Mouse (Mus musculus) hindbrain, embryonic 10.5 days (tissue): ENCODE measurements around the gene Gm49368. TPM values are rescaled to one million over a fixed set of nuclear protein-coding genes. Genes with fewer than 3 reads are reported as not detected.
"Not testable (repeated sequence)": the region's sequence is repeated elsewhere in the genome, so short reads cannot be mapped to it uniquely, and the experiment has no call there.

Experiments used
- DNase-seq: peaks from one replicate; pipeline ENCODE4 v3.0.0-alpha.2; 2017; ENCODE audit warnings: low spot score
- H3K27ac ChIP-seq: fragments of 300-500 bp; sonication (generic); 2 replicates; pipeline ENCODE4 v1.5.1; 2016; ENCODE audit warnings: mild to moderate bottlenecking, moderate library complexity
- H3K27me3 ChIP-seq: fragments of 300-500 bp; sonication (generic); 2 replicates; pipeline ENCODE4 v1.6.1; 2016; ENCODE audit warnings: mild to moderate bottlenecking; ENCODE audit not compliant: poor library complexity, insufficient read depth, severe bottlenecking
- H3K36me3 ChIP-seq: fragments of 300-500 bp; sonication (generic); 2 replicates; pipeline ENCODE4 v1.6.1; 2016; ENCODE audit warnings: mild to moderate bottlenecking, moderate library complexity
- H3K4me1 ChIP-seq: fragments of 300-500 bp; sonication (generic); replicated peaks from 2 replicates; pipeline ENCODE4 v1.6.1; 2016; ENCODE audit warnings: mild to moderate bottlenecking
- H3K4me3 ChIP-seq: fragments of 300-500 bp; sonication (generic); 2 replicates; pipeline ENCODE4 v1.5.1; 2016; ENCODE audit warnings: mild to moderate bottlenecking, moderate library complexity
- H3K9me3 ChIP-seq: fragments of 300-500 bp; sonication (generic); 2 replicates; pipeline ENCODE4 v1.6.1; 2016; ENCODE audit warnings: mild to moderate bottlenecking, moderate library complexity
- WGBS: fragments of 180-500 bp; shearing (Covaris S2); methylation state at CpG from one replicate; pipeline ENCODE4 v1.1.7; 2016; 5-methylcytosine and 5-hydroxymethylcytosine counted together
- polyA plus RNA-seq: library from polyadenylated mRNA; unstranded; fragments of >200 nt; fragmentation: Nextera tagmentation; extraction: Ambion mirVana; gene quantifications from 2 replicates; pipeline ENCODE4 v1.2.1, GENCODE M21; 2016

Gene Gm49368
- polyA plus RNA-seq, 1 experiment from 2014 or later, result 0.04 TPM

DNA sequence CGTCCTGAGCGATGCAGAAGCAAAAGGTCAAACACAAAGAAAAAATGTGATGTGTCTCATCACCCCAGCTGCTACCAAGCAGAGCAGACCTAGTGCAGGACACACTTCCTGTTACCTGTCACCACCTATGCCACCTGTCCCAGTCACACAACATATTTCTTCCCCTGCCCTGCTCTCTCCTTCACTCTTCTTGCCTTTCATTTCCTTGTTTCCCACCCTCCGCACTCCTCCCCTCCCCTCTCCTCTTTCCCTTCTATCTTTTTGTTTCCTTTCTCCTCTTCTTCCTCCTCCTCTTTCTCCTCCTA is 29.5 kb upstream of the Gm49368 start:
- Histone ChIP-seq H3K9me3 (no peaks in the 10 kb centered on the region), H3K36me3 (no peaks in the 10 kb centered on the region), H3K27me3 (no peaks in the 10 kb centered on the region), H3K4me3 (no peak overlapping the region), H3K27ac (no peak overlapping the region), H3K4me1 (no peaks in the 10 kb centered on the region)
- no peak for DNase-seq
- WGBS, result 92% methylated on average over 3 of the region's 3 CpGs

GRCm38 (mm10) chr7:128033616-128034015 is 28.9 kb upstream of the Gm49368 start:
- Histone ChIP-seq H3K4me3 (no peak overlapping the region), H3K36me3 (no peaks in the 10 kb centered on the region), H3K27me3 (no peaks in the 10 kb centered on the region), H3K9me3 (no peaks in the 10 kb centered on the region), H3K27ac (no peak overlapping the region), H3K4me1 (no peaks in the 10 kb centered on the region)
- DNase-seq, result no peak
- WGBS, result 95% methylated on average over 4 of the region's 4 CpGs

DNA sequence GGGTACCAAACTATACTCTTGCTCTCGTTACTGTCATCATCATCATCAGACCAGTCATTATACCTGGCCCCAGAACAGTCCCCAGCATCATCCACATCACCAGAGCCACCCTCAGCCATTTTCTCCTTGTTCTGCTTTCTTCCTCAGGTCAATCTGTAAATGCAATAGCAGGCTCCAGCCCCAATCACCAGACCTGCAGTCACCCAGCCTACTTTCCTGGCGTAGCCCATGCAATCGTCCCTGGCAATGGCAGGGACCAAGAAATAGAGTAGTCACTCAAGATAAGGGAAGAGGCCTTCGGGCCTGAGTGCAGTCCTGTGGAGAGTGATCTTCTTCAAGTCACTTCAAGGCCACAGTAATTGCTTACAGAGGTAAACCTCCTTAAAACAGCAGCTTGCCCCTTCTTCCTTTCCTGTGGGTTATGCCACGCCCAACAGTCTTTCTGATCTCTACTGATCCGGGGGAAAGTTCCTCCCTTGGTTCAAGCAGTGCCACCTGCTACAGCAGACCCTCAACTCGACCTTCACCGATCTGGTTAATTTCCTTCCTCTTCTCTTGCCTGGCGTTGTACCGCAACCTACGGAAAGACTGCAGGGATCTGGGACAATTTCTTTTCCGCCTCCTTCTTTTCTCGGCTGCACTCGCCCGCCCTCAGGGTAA is 20.2 kb upstream of the Gm49368 start:
- not testable (repeated sequence) for H3K9me3 ChIP-seq, H3K27ac ChIP-seq, H3K4me1 ChIP-seq, H3K36me3 ChIP-seq, H3K4me3 ChIP-seq, H3K27me3 ChIP-seq, DNase-seq
- WGBS, result 85% methylated on average over 15 of the region's 15 CpGs

DNA sequence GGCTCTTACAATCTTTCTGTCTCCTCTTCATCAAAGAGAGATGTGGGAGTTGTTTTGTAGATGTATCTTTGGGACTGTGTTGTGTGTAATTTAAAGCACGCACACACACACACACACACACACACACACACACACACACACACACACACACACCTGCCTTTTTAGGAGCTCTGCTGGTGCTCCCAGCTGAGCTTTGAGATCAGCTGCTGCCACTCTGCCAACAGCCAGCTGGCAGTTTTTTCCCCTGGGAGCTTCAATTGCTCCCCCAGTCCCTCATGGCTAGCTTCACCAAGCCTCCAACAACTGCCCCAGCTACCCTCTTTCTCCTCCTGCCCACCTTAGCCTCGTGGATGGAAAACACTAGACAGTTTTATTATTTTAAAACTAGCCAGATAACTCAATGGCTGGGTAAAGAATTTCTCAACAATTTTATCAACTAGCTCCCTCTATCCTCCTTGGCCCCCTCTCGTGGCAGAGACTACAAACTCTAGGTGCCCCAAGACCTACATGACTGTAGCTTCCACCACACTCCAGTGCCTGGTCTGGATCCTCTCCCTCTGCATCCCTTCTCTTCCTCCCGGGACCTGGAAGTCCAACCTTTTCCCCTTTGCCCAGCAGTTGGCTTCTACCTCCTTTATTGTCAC is 18.2 kb upstream of the Gm49368 start:
- DNase-seq, result no peak
- Histone ChIP-seq H3K4me1 (no peaks in the 10 kb centered on the region), H3K4me3 (no peak overlapping the region), H3K36me3 (no peaks in the 10 kb centered on the region), H3K27ac (no peak overlapping the region), H3K27me3 (no peaks in the 10 kb centered on the region), H3K9me3 (no peaks in the 10 kb centered on the region)
- 74% methylated on average over 4 of the region's 4 CpGs for WGBS

DNA sequence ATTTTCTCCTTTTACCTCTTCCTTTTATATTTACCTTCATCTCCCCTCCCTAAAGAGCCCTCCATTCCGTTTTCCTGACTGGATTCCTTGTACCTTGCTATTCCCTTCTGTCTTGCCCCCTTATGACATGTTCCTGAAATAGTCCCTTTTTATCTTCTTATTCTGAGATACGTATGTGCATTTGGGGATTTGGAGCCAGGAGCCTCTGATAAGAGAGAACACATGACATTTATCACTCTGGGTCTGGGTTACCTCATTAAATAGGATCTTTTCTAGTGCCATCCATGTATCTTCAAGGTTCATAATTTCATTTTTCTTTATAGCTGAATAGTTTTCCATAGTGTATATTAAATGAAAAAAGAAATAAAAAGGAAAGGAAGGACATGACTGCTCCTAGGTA is 16.8 kb upstream of the Gm49368 start:
- DNase-seq, result no peak
- Histone ChIP-seq H3K9me3 (no peaks in the 10 kb centered on the region), H3K27me3 (no peaks in the 10 kb centered on the region), H3K4me1 (no peaks in the 10 kb centered on the region), H3K36me3 (no peaks in the 10 kb centered on the region), H3K27ac (no peak overlapping the region), H3K4me3 (no peak overlapping the region)
- 77% methylated on average over 2 of the region's 2 CpGs for WGBS

- H3K4me1 ChIP-seq, result no peaks in the 10 kb centered on the region
- WGBS, result 92% methylated on average over 4 of the region's 4 CpGs
- H3K27me3 ChIP-seq, result no peaks in the 10 kb centered on the region
- no peak overlapping the region for H3K27ac ChIP-seq
- H3K9me3 ChIP-seq, result no peaks in the 10 kb centered on the region
- H3K36me3 ChIP-seq, result no peaks in the 10 kb centered on the region
- no peak for DNase-seq
- no peak overlapping the region for H3K4me3 ChIP-seq
Measured at GRCm38 (mm10) chr7:128048819-128049218, 13.7 kb upstream of the Gm49368 start.

DNA sequence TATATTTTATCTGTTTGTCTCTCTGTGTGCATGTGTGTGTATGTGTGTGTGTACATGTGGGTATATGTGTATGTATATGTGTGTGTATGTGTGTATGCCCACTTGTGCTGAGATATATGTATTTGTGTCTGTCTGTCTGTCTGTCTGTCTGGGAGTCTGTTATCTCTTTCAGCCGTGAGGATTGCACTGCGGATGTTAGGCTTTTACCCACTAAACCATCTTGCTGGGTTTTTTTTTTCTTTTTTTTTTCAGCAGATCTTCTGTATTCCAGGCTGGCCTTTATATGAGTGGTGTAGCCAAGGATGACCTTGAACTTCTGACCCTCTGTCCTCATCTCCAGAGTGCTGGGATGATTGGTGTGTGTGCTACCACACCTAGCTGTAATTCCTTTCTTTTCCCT is 13.2 kb upstream of the Gm49368 start:
- Histone ChIP-seq H3K27me3 (no peaks in the 10 kb centered on the region), H3K4me1 (no peaks in the 10 kb centered on the region), H3K36me3 (no peaks in the 10 kb centered on the region), H3K9me3 (no peaks in the 10 kb centered on the region), H3K4me3 (no peak overlapping the region), H3K27ac (no peak overlapping the region)
- no peak for DNase-seq
- WGBS, result 88% methylated on average over 2 of the region's 2 CpGs

GRCm38 (mm10) chr7:128050739-128051138 is 11.7 kb upstream of the Gm49368 start:
- Histone ChIP-seq H3K4me1 (no peaks in the 10 kb centered on the region), H3K27ac (no peak overlapping the region), H3K9me3 (no peaks in the 10 kb centered on the region), H3K27me3 (no peaks in the 10 kb centered on the region), H3K36me3 (no peaks in the 10 kb centered on the region), H3K4me3 (no peak overlapping the region)
- 66% methylated on average over 4 of the region's 4 CpGs for WGBS
- no peak for DNase-seq

GRCm38 (mm10) chr7:128053061-128053460 is 9.4 kb upstream of the Gm49368 start:
- WGBS, result 83% methylated on average over 5 of the region's 5 CpGs
- H3K27me3 ChIP-seq, result no peaks in the 10 kb centered on the region
- H3K27ac ChIP-seq, result no peak overlapping the region
- H3K36me3 ChIP-seq, result no peaks in the 10 kb centered on the region
- no peaks in the 10 kb centered on the region for H3K4me1 ChIP-seq
- H3K4me3 ChIP-seq, result no peak overlapping the region
- no peaks in the 10 kb centered on the region for H3K9me3 ChIP-seq
- no peak for DNase-seq

DNA sequence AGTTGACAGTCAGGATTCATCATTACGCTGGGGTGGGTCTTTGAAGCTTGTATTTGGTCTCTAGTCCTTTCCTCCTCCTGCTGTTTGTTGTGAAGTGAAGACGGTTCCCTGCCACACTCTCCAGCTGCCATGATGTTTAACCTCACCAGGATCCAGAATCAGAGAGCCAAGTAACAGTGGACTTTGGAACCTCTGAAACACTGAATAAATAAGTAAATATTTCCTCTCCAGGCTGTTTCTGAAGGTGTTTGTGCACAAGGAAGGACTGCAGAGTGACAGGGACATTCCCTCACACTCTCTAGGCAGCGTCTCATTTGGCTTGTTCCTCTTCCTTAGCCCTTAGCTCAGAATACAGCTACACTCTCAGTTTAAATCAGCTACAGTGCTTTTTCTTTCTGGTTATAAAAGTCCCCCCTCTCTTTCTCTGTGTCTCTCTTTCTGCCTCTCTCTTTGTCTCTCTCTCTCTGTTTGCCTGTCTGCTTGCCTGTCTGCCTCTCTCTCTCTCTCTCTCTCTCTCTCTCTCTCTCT is 5.5 kb upstream of the Gm49368 start:
- H3K36me3 ChIP-seq, result no peaks in the 10 kb centered on the region
- no peaks in the 10 kb centered on the region for H3K9me3 ChIP-seq
- H3K4me3 ChIP-seq, result no peak overlapping the region
- no peak for DNase-seq
- no peak overlapping the region for H3K27ac ChIP-seq
- WGBS, result 72% methylated on average over 3 of the region's 3 CpGs
- no peaks in the 10 kb centered on the region for H3K4me1 ChIP-seq
- no peaks in the 10 kb centered on the region for H3K27me3 ChIP-seq

DNA sequence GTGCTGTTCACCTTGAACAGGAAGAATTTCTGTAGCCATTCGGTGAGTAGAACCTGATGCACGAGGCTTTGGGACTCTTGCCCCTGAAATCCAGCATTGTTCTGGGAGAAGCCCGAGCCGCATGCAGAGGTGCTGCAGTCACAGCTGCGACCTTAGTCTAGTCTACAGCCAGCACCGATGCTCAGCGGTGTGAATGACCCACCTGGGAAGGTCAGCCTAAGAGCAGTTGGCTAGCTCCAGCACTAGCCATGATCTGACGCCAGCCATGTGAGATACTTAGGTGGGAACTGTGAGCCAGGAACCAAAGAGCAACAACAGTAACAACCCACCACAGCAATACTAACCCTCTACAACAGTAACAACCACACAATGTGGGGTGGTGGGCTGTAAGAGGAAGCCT is 4.6 kb upstream of the Gm49368 start:
- WGBS, result 81% methylated on average over 8 of the region's 8 CpGs
- Histone ChIP-seq H3K27ac (no peak overlapping the region), H3K27me3 (no peaks in the 10 kb centered on the region), H3K9me3 (no peaks in the 10 kb centered on the region), H3K4me3 (no peak overlapping the region), H3K4me1 (no peaks in the 10 kb centered on the region), H3K36me3 (no peaks in the 10 kb centered on the region)
- no peak for DNase-seq

- H3K4me3 ChIP-seq, result no peak overlapping the region
- H3K27ac ChIP-seq, result no peak overlapping the region
- no peaks in the 10 kb centered on the region for H3K9me3 ChIP-seq
- H3K36me3 ChIP-seq, result no peaks in the 10 kb centered on the region
- no peaks in the 10 kb centered on the region for H3K27me3 ChIP-seq
- no peak for DNase-seq
- no peaks in the 10 kb centered on the region for H3K4me1 ChIP-seq
- WGBS, result 67% methylated on average over 7 of the region's 7 CpGs
Measured at GRCm38 (mm10) chr7:128058576-128058975, 3.9 kb upstream of the Gm49368 start.

DNA sequence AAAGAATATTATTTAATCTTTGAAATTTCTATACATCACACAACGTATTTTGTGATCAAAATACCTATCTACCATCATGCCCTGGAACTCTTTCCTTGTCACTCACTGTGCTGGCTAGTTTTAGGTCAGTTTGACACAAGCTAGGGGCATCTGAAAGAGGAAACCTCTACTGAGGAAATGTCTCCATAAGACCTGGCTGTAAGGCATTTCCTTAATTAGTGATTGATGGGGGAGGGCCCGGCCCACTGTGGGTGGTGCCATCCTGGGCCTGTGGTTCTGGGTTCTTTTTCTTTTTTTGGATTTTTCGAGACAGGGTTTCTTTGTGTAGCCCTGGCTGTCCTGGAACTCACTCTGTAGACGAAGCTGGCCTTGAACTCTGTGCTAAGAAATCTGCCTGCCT is 3.4 kb upstream of the Gm49368 start:
- Histone ChIP-seq H3K27me3 (no peaks in the 10 kb centered on the region), H3K4me1 (no peaks in the 10 kb centered on the region), H3K4me3 (no peak overlapping the region), H3K36me3 (no peaks in the 10 kb centered on the region), H3K9me3 (no peaks in the 10 kb centered on the region), H3K27ac (no peak overlapping the region)
- 84% methylated on average over 4 of the region's 4 CpGs for WGBS
- no peak for DNase-seq
